Mouse (Mus musculus): ENCODE measurements at regions not wholly inside any gene's neighbourhood (a gene's known extent, or its start where the extent isn't known, plus 50 kb on each side); places are given as distances from the start of the nearest gene placed in this dataset.

- no peak for TF ChIP-seq CTCF (IDR thresholded peaks at IDR 0.05; ENCODE audit: control insufficient read depth, insufficient read depth, insufficient read length)
- TF ChIP-seq USF1 (IDR thresholded peaks at IDR 0.05; ENCODE audit: low read depth): no peak
- no peak for TF ChIP-seq MYOG (IDR thresholded peaks at IDR 0.05; ENCODE audit: control insufficient read depth, extremely low read depth, insufficient read length)
Observed at GRCm38 (mm10) chr15:96834862-96835261, 135.3 kb upstream of the Slc38a2 start.
